Mouse (Mus musculus): Measurements from ENCODE around the gene Gm4301.
"Not testable (repeated sequence)": the region's sequence is repeated elsewhere in the genome, so short reads cannot be mapped to it uniquely, and the experiment has no call there.

- not testable (repeated sequence) for TF ChIP-seq CTCF, POLR2A (IDR thresholded peaks at IDR 0.05; ENCODE audit: insufficient read depth, low read depth, low read length)
These were observed 47.0 kb downstream of the Gm4301 start, which contains the start of gene Gm4312 for GRCm38 (mm10) chr10:100382460-100382859.
